8 mouse cellular contexts compared by ENCODE assay signal in the genomic region with DNA sequence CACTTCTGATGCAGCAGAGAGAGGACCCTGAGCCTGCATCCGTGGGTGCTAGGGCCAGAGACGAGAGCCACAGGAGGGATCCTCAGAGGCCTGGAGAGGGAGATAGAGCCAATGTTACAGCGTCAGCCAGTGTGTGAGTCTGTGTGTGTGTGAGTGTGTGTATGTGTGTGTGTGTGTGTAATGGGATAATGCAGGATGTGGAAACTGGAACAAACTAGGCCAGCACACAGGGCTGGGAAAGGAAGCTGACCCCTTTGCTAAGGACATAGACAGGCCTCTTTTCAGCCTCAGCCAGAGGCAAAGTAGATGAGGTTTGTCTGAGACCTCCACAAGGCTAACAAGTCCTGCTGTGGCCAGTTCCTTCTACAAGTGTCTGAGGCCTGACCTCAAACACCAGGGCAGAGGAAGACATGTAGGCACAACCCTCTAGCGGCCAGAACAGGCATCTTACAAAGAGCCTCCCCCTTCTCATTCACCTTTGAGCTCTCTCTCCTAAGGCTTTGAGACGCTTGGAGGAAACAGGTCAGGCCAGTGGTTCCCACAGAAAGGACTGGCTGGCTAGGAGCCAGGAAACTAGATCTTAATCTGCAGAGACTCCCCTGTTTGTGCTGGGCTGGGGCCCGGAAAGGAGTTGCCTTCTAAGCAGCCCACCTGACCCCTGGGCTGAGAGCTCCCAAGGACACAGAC. TPM values are rescaled to one million over a fixed set of nuclear protein-coding genes. Genes with fewer than 3 reads are reported as not detected.
A peak's percentile ranks its signal among the peaks of the same experiment; 100 is the strongest.
DNase-seq lines count a peak whose midpoint lies in the region; ATAC-seq and TF ChIP-seq lines count a peak whose summit lies in the region.

No protein-coding gene starts in this region.

- H3K4me3 ChIP-seq in forebrain, postnatal 0 days (ENCODE audit: low read depth, low read length): no peak overlapping the region
- no peak overlapping the region for H3K4me3 ChIP-seq in forebrain, embryonic 14.5 days (ENCODE audit: low read depth, low read length)
- H3K4me3 ChIP-seq in bone marrow, adult 2 months (replicated peaks; ENCODE audit: control insufficient read depth, low read depth, low read length): no peak overlapping the region
- no peak overlapping the region for H3K4me3 ChIP-seq in heart, embryonic 12.5 days

- no peak for TF ChIP-seq POLR2A in bone marrow, adult 2 months (IDR thresholded peaks at IDR 0.05; ENCODE audit: borderline replicate concordance, control insufficient read depth, low read depth, low read length)

- no peaks in the 10 kb centered on the region for H3K9me3 ChIP-seq in forebrain, postnatal 0 days (ENCODE audit: low read length)
- no peaks in the 10 kb centered on the region for H3K9me3 ChIP-seq in forebrain, embryonic 14.5 days (replicated peaks; ENCODE audit: control insufficient read depth, low read length)
- H3K9me3 ChIP-seq in heart, embryonic 12.5 days (replicated peaks): no peaks in the 10 kb centered on the region

- H3K4me1 ChIP-seq in forebrain, postnatal 0 days (ENCODE audit: insufficient read depth): no peaks in the 10 kb centered on the region
- H3K4me1 ChIP-seq in forebrain, embryonic 14.5 days (ENCODE audit: control insufficient read depth, insufficient read depth, low read length): peaks cover 17% of the 10 kb centered on the region
- H3K4me1 ChIP-seq in bone marrow, adult 2 months (ENCODE audit: control insufficient read depth, insufficient read depth, low read length): no peaks in the 10 kb centered on the region
- peaks cover 33% of the 10 kb centered on the region for H3K4me1 ChIP-seq in heart, embryonic 12.5 days (replicated peaks)

- 41% methylated on average over 6 of the region's 6 CpGs for WGBS in forebrain, postnatal 0 days
- WGBS in forebrain, embryonic 14.5 days: 36% methylated on average over 6 of the region's 6 CpGs
- WGBS in bone marrow, adult 2 months: 31% methylated on average over 6 of the region's 6 CpGs
- 40% methylated on average over 6 of the region's 6 CpGs for WGBS in heart, embryonic 12.5 days

- peak; percentile 48; the same call in 1 of the 2 replicates for TF ChIP-seq CTCF in forebrain, postnatal 0 days (IDR thresholded peaks at IDR 0.05; ENCODE audit: low read depth)
- peak; percentile 38; the same call in 1 of the 2 replicates for TF ChIP-seq CTCF in bone marrow, adult 2 months (IDR thresholded peaks at IDR 0.05; ENCODE audit: control insufficient read depth, insufficient read depth, low read length)

- no peak overlapping the region for H3K27ac ChIP-seq in forebrain, postnatal 0 days (ENCODE audit: low read depth, low read length)
- H3K27ac ChIP-seq in forebrain, embryonic 14.5 days (ENCODE audit: low read depth, low read length): no peak overlapping the region
- no peak overlapping the region for H3K27ac ChIP-seq in bone marrow, adult 2 months (ENCODE audit: control insufficient read depth, insufficient read depth, low read depth, low read length, poor library complexity)
- H3K27ac ChIP-seq in heart, embryonic 12.5 days (ENCODE audit: poor library complexity, severe bottlenecking): no peak overlapping the region

- no peak for DNase-seq in forebrain, postnatal 0 days
- DNase-seq in forebrain, embryonic 14.5 days (ENCODE audit: low spot score): no peak
- DNase-seq in kidney, postnatal 10 days: peak; percentile 89
- no peak for DNase-seq in spleen, adult 18-20 months
- DNase-seq in frontal cortex, adult 2 months (ENCODE audit: extremely low spot score in 1 of 2, low spot score in 1 of 2): no peak

- H3K9ac ChIP-seq in forebrain, postnatal 0 days: no peak overlapping the region
- no peak overlapping the region for H3K9ac ChIP-seq in forebrain, embryonic 14.5 days (ENCODE audit: low read length)
- peak overlapping the region; percentile 28; the same call in 1 of the 2 replicates for H3K9ac ChIP-seq in heart, embryonic 12.5 days

- no peak overlapping the region for H3K4me2 ChIP-seq in forebrain, postnatal 0 days (ENCODE audit: low read depth)
- H3K4me2 ChIP-seq in forebrain, embryonic 14.5 days (ENCODE audit: low read length): no peak overlapping the region
- no peak overlapping the region for H3K4me2 ChIP-seq in heart, embryonic 12.5 days

- ATAC-seq in forebrain, postnatal 0 days: no peak
- ATAC-seq in forebrain, embryonic 14.5 days: no peak
- ATAC-seq in heart, embryonic 12.5 days (ENCODE audit: insufficient number of reproducible peaks, low FRiP score): peak; percentile 44; the same call in 1 of the 2 replicates
- peak; percentile 56 for ATAC-seq in megakaryocyte-erythroid progenitor cell, adult 5-6 weeks (replicated peaks; ENCODE audit: low FRiP score, low TSS enrichment, poor library complexity, severe bottlenecking)

- H3K27me3 ChIP-seq in forebrain, postnatal 0 days (ENCODE audit: insufficient read depth, low read length): no peaks in the 10 kb centered on the region
- no peaks in the 10 kb centered on the region for H3K27me3 ChIP-seq in forebrain, embryonic 14.5 days (replicated peaks; ENCODE audit: control insufficient read depth, insufficient read depth, low read length)
- H3K27me3 ChIP-seq in heart, embryonic 12.5 days (replicated peaks): peaks cover 7% of the 10 kb centered on the region; the same call in 1 of the 2 replicates

- H3K36me3 ChIP-seq in forebrain, postnatal 0 days (ENCODE audit: insufficient read depth): no peaks in the 10 kb centered on the region
- H3K36me3 ChIP-seq in forebrain, embryonic 14.5 days (ENCODE audit: control insufficient read depth, insufficient read depth, low read length): no peaks in the 10 kb centered on the region
- H3K36me3 ChIP-seq in heart, embryonic 12.5 days: no peaks in the 10 kb centered on the region

RNA-seq across cellular contexts. Expression of gene Clmn, which starts 35.1 kb away (rescaled TPM):
- 1.8 and 2.0 TPM in 2 replicates for total RNA-seq in forebrain, postnatal 0 days (2014; rRNA removed)
- polyA plus RNA-seq in forebrain, postnatal 0 days (2015; fragmentation: Nextera tagmentation; extraction: Ambion mirVana): 1.2 and 1.8 TPM in 2 replicates
- polyA plus RNA-seq in forebrain, embryonic 14.5 days (2014; fragmentation: Nextera tagmentation; extraction: Ambion mirVana): 0.33 and 0.72 TPM in 2 replicates
- 1.1 TPM in 1 of 2 replicates, not detected in the other for polyA plus RNA-seq in bone marrow, adult 2 months (2011; ENCODE audit: insufficient read depth, insufficient read length, low replicate concordance, missing spikeins)
- 0.56 and 1.3 TPM in 2 replicates for polyA plus RNA-seq in heart, embryonic 12.5 days (2016; fragmentation: Nextera tagmentation; extraction: Ambion mirVana)
- total RNA-seq in megakaryocyte-erythroid progenitor cell, adult 5-6 weeks (2014; fragmentation: Nextera tagmentation): not detected in 2 replicates
- total RNA-seq in megakaryocyte-erythroid progenitor cell, adult 5-6 weeks (2017): not detected in 2 replicates
- polyA plus RNA-seq in frontal cortex, adult 2 months (2012; rRNA removed): 12.9 and 14.4 TPM in 2 replicates

Comparison
In these comparisons a context has a peak if more than half of its experiments do, and no peak if none do; other contexts are left out.
1. ATAC-seq: peak in heart, embryonic 12.5 days (single experiment) and megakaryocyte-erythroid progenitor cell, adult 5-6 weeks (single experiment); none in forebrain, postnatal 0 days (single experiment) and forebrain, embryonic 14.5 days (single experiment).